Mouse (Mus musculus) layer of hippocampus, adult 18-20 months (tissue): ENCODE measurements at regions not wholly inside any gene's neighbourhood (a gene's known extent, or its start where the extent isn't known, plus 50 kb on each side); places are given as distances from the start of the nearest gene placed in this dataset.

Experiments used
- DNase-seq, 2 experiments: peaks; one replicate each; pipeline ENCODE4 v3.0.0; 2022; ENCODE audit warnings: low spot score in 2 of 2

- no peak for DNase-seq
Measured at GRCm38 (mm10) chrX:117953669-117954068, 473.4 kb upstream of the Tgif2lx2 start.

- peak in 1 of 2 experiments; percentile 1 for DNase-seq
Measured at GRCm38 (mm10) chrX:117955814-117956213, 471.2 kb upstream of the Tgif2lx2 start.

- no peak for DNase-seq
Measured at GRCm38 (mm10) chrX:117989899-117990298, 437.1 kb upstream of the Tgif2lx2 start.
